Mouse (Mus musculus) CH12.LX (cell line): ENCODE measurements around the gene Gapdhs. TPM values are rescaled to one million over a fixed set of nuclear protein-coding genes. Genes with fewer than 3 reads are reported as not detected.
"Not testable (repeated sequence)": the region's sequence is repeated elsewhere in the genome, so short reads cannot be mapped to it uniquely, and the experiment has no call there.

Source experiments
- DNase-seq: peaks from one replicate; pipeline ENCODE4 v3.0.0-alpha.2; 2013; ENCODE audit errors: extremely low read depth
- H3K27ac ChIP-seq: 2 replicates; pipeline ENCODE4 v1.5.1; 2012; ENCODE audit warnings: low read depth, mild to moderate bottlenecking, control low read depth, moderate library complexity; ENCODE audit not compliant: insufficient read depth
- H3K27me3 ChIP-seq: replicated peaks from 2 replicates; pipeline ENCODE3; 2012; ENCODE audit warnings: inconsistent platforms
- H3K36me3 ChIP-seq, 2 experiments: replicated peaks in 1 of 2; 2 replicates each; pipeline versions ENCODE3 to v1.6.1; 2012; ENCODE audit warnings: inconsistent platforms in 1 of 2, low read length in 1 of 2, mild to moderate bottlenecking in 1 of 2, mixed read lengths in 1 of 2, moderate library complexity in 1 of 2; ENCODE audit not compliant: control insufficient read depth in 1 of 2, insufficient read depth in 1 of 2
- H3K4me1 ChIP-seq, 2 experiments: 2 replicates each; pipeline ENCODE4 v1.6.1; 2012; ENCODE audit warnings: inconsistent platforms in 1 of 2, moderate library complexity in 1 of 2; ENCODE audit not compliant: insufficient read depth in 2 of 2, control insufficient read depth in 1 of 2
- H3K4me2 ChIP-seq: 2 replicates; pipeline ENCODE4 v1.6.1; 2012; ENCODE audit warnings: low read depth, mild to moderate bottlenecking, control low read depth; ENCODE audit not compliant: poor library complexity, insufficient read depth, severe bottlenecking
- H3K4me3 ChIP-seq, 3 experiments: fragments of 150-350 bp in 1 of 3; sonication (generic) in 1 of 3; replicated peaks in 1 of 3; 2 replicates each; pipeline versions ENCODE3 to v1.5.1; 2011 to 2012; ENCODE audit warnings: low read depth in 2 of 3, low read length in 2 of 3, mild to moderate bottlenecking in 2 of 3, moderate library complexity in 2 of 3, control low read depth in 1 of 3, improper control_type of control experiment in 1 of 3, inconsistent platforms in 1 of 3, mixed read lengths in 1 of 3; ENCODE audit not compliant: poor library complexity in 1 of 3
- H3K79me2 ChIP-seq: replicated peaks from 2 replicates; pipeline ENCODE4 v1.6.1; 2012; ENCODE audit warnings: mild to moderate bottlenecking, moderate library complexity; ENCODE audit not compliant: control insufficient read depth, poor library complexity, insufficient read depth, severe bottlenecking; ENCODE audit errors: extremely low read depth
- H3K9ac ChIP-seq: 2 replicates; pipeline ENCODE4 v1.6.1; 2012; ENCODE audit warnings: low read depth, mild to moderate bottlenecking, control low read depth, moderate library complexity; ENCODE audit not compliant: insufficient read depth
- H3K9me3 ChIP-seq: replicated peaks from 2 replicates; pipeline ENCODE3; 2012; ENCODE audit warnings: low read length, inconsistent platforms, mixed read lengths
- BHLHE40 ChIP-seq: IDR thresholded peaks from 2 replicates; pipeline ENCODE4 v1.6.1; 2011; ENCODE audit warnings: mild to moderate bottlenecking, low read depth, low read length, improper control_type of control experiment
- CHD2 ChIP-seq: IDR thresholded peaks from 2 replicates; pipeline ENCODE4 v1.6.1; 2011; ENCODE audit warnings: low read length, improper control_type of control experiment
- ELF1 ChIP-seq: IDR thresholded peaks from 2 replicates; pipeline ENCODE4 v1.6.1; 2014; ENCODE audit warnings: low read depth, mild to moderate bottlenecking, inconsistent platforms, low read length, improper control_type of control experiment
- EP300 ChIP-seq: IDR thresholded peaks from 2 replicates; pipeline ENCODE4 v1.6.1; 2011; ENCODE audit warnings: low read length, improper control_type of control experiment
- ETS1 ChIP-seq: conservative IDR thresholded peaks from 2 replicates; pipeline ENCODE4 v1.6.1; 2012; ENCODE audit warnings: low read depth, mild to moderate bottlenecking, inconsistent platforms, low read length, improper control_type of control experiment, moderate library complexity
- IRF4 ChIP-seq: IDR thresholded peaks from 2 replicates; pipeline ENCODE4 v1.6.1; 2014; ENCODE audit warnings: low read depth, mild to moderate bottlenecking, inconsistent platforms, low read length, improper control_type of control experiment
- NRF1 ChIP-seq: IDR thresholded peaks from 2 replicates; pipeline ENCODE4 v1.6.1; 2014; ENCODE audit warnings: low read depth, mild to moderate bottlenecking, inconsistent platforms, low read length, improper control_type of control experiment, moderate library complexity
- POLR2A ChIP-seq: IDR thresholded peaks from 2 replicates; pipeline ENCODE4 v1.6.1; 2011; ENCODE audit warnings: low read depth, mild to moderate bottlenecking, improper control_type of control experiment, low read length
- RCOR1 ChIP-seq: conservative IDR thresholded peaks from 2 replicates; pipeline ENCODE4 v1.6.1; 2012; ENCODE audit warnings: low read depth, mild to moderate bottlenecking, inconsistent platforms, low read length, improper control_type of control experiment
- SIN3A ChIP-seq: IDR thresholded peaks from 2 replicates; pipeline ENCODE4 v1.6.1; 2012; ENCODE audit warnings: low read length, improper control_type of control experiment, inconsistent platforms
- TBP ChIP-seq: conservative IDR thresholded peaks from 2 replicates; pipeline ENCODE4 v1.6.1; 2011; ENCODE audit warnings: low read depth, low read length, improper control_type of control experiment
- TCF12 ChIP-seq: IDR thresholded peaks from 2 replicates; pipeline ENCODE4 v1.6.1; 2014; ENCODE audit warnings: low read depth, mild to moderate bottlenecking, inconsistent platforms, low read length, improper control_type of control experiment
- UBTF ChIP-seq: IDR thresholded peaks from 2 replicates; pipeline ENCODE4 v1.6.1; 2012; ENCODE audit warnings: low read depth, mild to moderate bottlenecking, inconsistent platforms, low read length, improper control_type of control experiment, moderate library complexity
- USF1 ChIP-seq: IDR thresholded peaks from 2 replicates; pipeline ENCODE4 v1.6.1; 2014; ENCODE audit warnings: low read depth, mild to moderate bottlenecking, inconsistent platforms, low read length, improper control_type of control experiment
- ZC3H11A ChIP-seq: IDR thresholded peaks from 2 replicates; pipeline ENCODE4 v1.6.1; 2012; ENCODE audit warnings: low read depth, mild to moderate bottlenecking, inconsistent platforms, low read length, improper control_type of control experiment
- ZMIZ1 ChIP-seq: IDR thresholded peaks from 2 replicates; pipeline ENCODE4 v1.6.1; 2012; ENCODE audit warnings: low read depth, mild to moderate bottlenecking, inconsistent platforms, low read length, improper control_type of control experiment
- ZNF384 ChIP-seq: IDR thresholded peaks from 2 replicates; pipeline ENCODE4 v1.6.1; 2012; ENCODE audit warnings: low read depth, low read length, improper control_type of control experiment, inconsistent platforms
- dilution Hi-C: fragments of 300-500 bp; cut with MboI; formaldehyde crosslinking; loops from 2 replicates; pipeline ENCODE4 v1.14.3; 2020; ENCODE audit warnings: low sequenced_read_pairs; ENCODE audit not compliant: extremely low pct_unique_long_range_greater_than_20kb, extremely low pct_ligation_motif_present
- in situ Hi-C: fragments of 300-500 bp; cut with MboI; formaldehyde crosslinking; loops from 3 replicates; pipeline ENCODE4 v1.14.3; 2019; ENCODE audit warnings: low sequenced_read_pairs, low pct_ligation_motif_present, low pct_unique_long_range_greater_than_20kb, mixed read lengths
- polyA plus RNA-seq: library from polyadenylated mRNA; unstranded; fragments of >175 nt; gene quantifications from 2 replicates; pipeline ENCODE4 v1.2.1, GENCODE M21; 2012; ENCODE audit warnings: low read depth; ENCODE audit not compliant: insufficient read length
- total RNA-seq, 2 experiments: library from RNA; depleted of rRNA; stranded (reverse); fragments of 300-350 nt in 1 of 2; fragments of >200 nt in 1 of 2; gene quantifications; 2 replicates each; pipeline ENCODE4 v1.2.3; 2012 to 2014

The Gapdhs gene
- total and polyA plus RNA-seq, 3 experiments = 0.89 to 1.7 TPM; not detected in 1

- H3K27me3 ChIP-seq, H3K9ac ChIP-seq, H3K9me3 ChIP-seq, H3K79me2 ChIP-seq, in situ Hi-C loops, H3K4me3 ChIP-seq, dilution Hi-C loops: not testable (repeated sequence)
- peaks cover 16 to 50% of the 10 kb centered on the region in 2 experiments for H3K4me1 ChIP-seq
- peak overlapping the region; percentile 43; the same call in 1 of the 2 replicates for H3K4me2 ChIP-seq
- peak overlapping the region; percentile 79 for H3K27ac ChIP-seq
- H3K36me3 ChIP-seq = peaks cover 0 to 21% of the 10 kb centered on the region in 2 experiments
- DNase-seq = peak; percentile 82
- TF ChIP-seq ETS1 = peak; percentile 49; the same call in 1 of the 2 replicates
- TF ChIP-seq NRF1 = 0 out of 2 replicates have a peak, but pooled peaks have one; percentile 3
- TF ChIP-seq SIN3A = peak; percentile 20; the same call in 1 of the 2 replicates
- TF ChIP-seq IRF4 = peak; percentile 90
- TF ChIP-seq CHD2 = peak; percentile 61; the same call in 1 of the 2 replicates
- TF ChIP-seq TCF12 = peak; percentile 69; the same call in 1 of the 2 replicates
- peak; percentile 79 for TF ChIP-seq EP300
- TF ChIP-seq ELF1 = peak; percentile 39; the same call in 1 of the 2 replicates
- TF ChIP-seq BHLHE40 = peak; percentile 32; the same call in 1 of the 2 replicates
- 0 out of 2 replicates have a peak, but pooled peaks have one; percentile 17 for TF ChIP-seq TBP
- peak; percentile 31; the same call in 1 of the 2 replicates for TF ChIP-seq ZMIZ1
Observed at GRCm38 (mm10) chr7:30742570-30742969, 911 bp downstream of the Gapdhs start.

GRCm38 (mm10) chr7:30736211-30736610 lies 7.3 kb downstream of the Gapdhs start:
- H3K36me3 ChIP-seq = peaks cover 28 to 79% of the 10 kb centered on the region in 2 experiments
- in situ Hi-C loops (no loop called here), dilution Hi-C loops (no loop called here)
- no peaks in the 10 kb centered on the region for H3K79me2 ChIP-seq
- peaks cover 0 to 42% of the 10 kb centered on the region in 2 experiments; a peak in 3 of 4 replicates for H3K4me1 ChIP-seq
- no peak overlapping the region for H3K4me3 ChIP-seq
- H3K4me2 ChIP-seq = no peak overlapping the region
- no peak overlapping the region for H3K9ac ChIP-seq
- TF ChIP-seq USF1 (no peak), IRF4 (no peak), UBTF (no peak), SIN3A (no peak), ZNF384 (no peak), ZC3H11A (no peak), ZMIZ1 (no peak), POLR2A (no peak), EP300 (no peak), RCOR1 (no peak), BHLHE40 (no peak)
- H3K9me3 ChIP-seq = peaks cover 5% of the 10 kb centered on the region
- no peaks in the 10 kb centered on the region for H3K27me3 ChIP-seq
- no peak for DNase-seq
- no peak overlapping the region for H3K27ac ChIP-seq

- Histone ChIP-seq H3K27ac (peak overlapping the region; percentile 90), H3K4me3 (peak overlapping the region; percentile 67 to 78 (median 73)), H3K9ac (peak overlapping the region; percentile 62), H3K4me2 (peak overlapping the region; percentile 71), H3K4me1 (peaks cover 14 to 54% of the 10 kb centered on the region in 2 experiments; a peak in 3 of 4 replicates), H3K36me3 (peaks cover 23 to 71% of the 10 kb centered on the region in 2 experiments)
- in situ Hi-C loops, DNase-seq, H3K27me3 ChIP-seq, H3K9me3 ChIP-seq, dilution Hi-C loops, H3K79me2 ChIP-seq: not testable (repeated sequence)
Observed at GRCm38 (mm10) chr7:30730064-30730722, 13.3 kb downstream of the Gapdhs start.
